Mouse (Mus musculus): ENCODE data around the gene Irs3. TPM values are rescaled to one million over a fixed set of nuclear protein-coding genes. Genes with fewer than 3 reads are reported as not detected.
A peak's percentile ranks its signal among the peaks of the same experiment; 100 is the strongest.

Irs3 gene
- total RNA-seq, 2 experiments from 2014 or later = 0.30 to 0.53 TPM

GRCm38 (mm10) chr5:137660064-137660688, 14.7 kb upstream of the Irs3 start:
- DNase-seq (ENCODE audit: low spot score in 2 of 2) = no peak

GRCm38 (mm10) chr5:137656977-137657376, 11.5 kb upstream of the Irs3 start:
- peak; percentile 73 to 88 for DNase-seq (ENCODE audit: low spot score in 2 of 2)

GRCm38 (mm10) chr5:137654746-137655145, 9.2 kb upstream of the Irs3 start:
- no peak for DNase-seq (ENCODE audit: low spot score in 2 of 2)

- DNase-seq (ENCODE audit: low spot score in 2 of 2) = no peak
These were observed 7.9 kb upstream of the Irs3 start for GRCm38 (mm10) chr5:137653366-137653765.

- peak in 1 of 2 experiments; percentile 75 for DNase-seq (ENCODE audit: low spot score in 2 of 2)
These were observed 7.0 kb upstream of the Irs3 start for GRCm38 (mm10) chr5:137652474-137652873.

GRCm38 (mm10) chr5:137649669-137650571, 4.4 kb upstream of the Irs3 start:
- DNase-seq (ENCODE audit: low spot score in 2 of 2) = no peak

- no peak for DNase-seq (ENCODE audit: low spot score in 2 of 2)
These were observed 3.7 kb upstream of the Irs3 start for GRCm38 (mm10) chr5:137649251-137649650.

- no peak for DNase-seq (ENCODE audit: low spot score in 2 of 2)
These were observed 2.5 kb upstream of the Irs3 start for GRCm38 (mm10) chr5:137647827-137648601.

- no peak for DNase-seq (ENCODE audit: low spot score in 2 of 2)
These were observed 343 bp downstream of the Irs3 start for GRCm38 (mm10) chr5:137645091-137645651.

- DNase-seq (ENCODE audit: low spot score in 2 of 2) = no peak
These were observed 1.0 kb downstream of the Irs3 start for GRCm38 (mm10) chr5:137644484-137644883.

GRCm38 (mm10) chr5:137642886-137643285, 2.6 kb downstream of the Irs3 start:
- DNase-seq (ENCODE audit: low spot score in 2 of 2) = no peak

- no peak for DNase-seq (ENCODE audit: low spot score in 2 of 2)
These were observed 4.5 kb downstream of the Irs3 start, which contains the start of gene Sap25 for GRCm38 (mm10) chr5:137641054-137641453. Sap25 (plus strand) TSS chr5:137641334.

GRCm38 (mm10) chr5:137639472-137639871, 6.0 kb downstream of the Irs3 start:
- DNase-seq (ENCODE audit: low spot score in 2 of 2) = no peak

- no peak for DNase-seq (ENCODE audit: low spot score in 2 of 2)
These were observed 12.0 kb downstream of the Irs3 start for GRCm38 (mm10) chr5:137633397-137634084.

- no peak for DNase-seq (ENCODE audit: low spot score in 2 of 2)
These were observed 13.9 kb downstream of the Irs3 start for GRCm38 (mm10) chr5:137631591-137631990.

- peak; percentile 41 to 66 for DNase-seq (ENCODE audit: low spot score in 2 of 2)
These were observed 14.3 kb downstream of the Irs3 start for GRCm38 (mm10) chr5:137631171-137631570.

GRCm38 (mm10) chr5:137630602-137631001, 14.9 kb downstream of the Irs3 start:
- DNase-seq (ENCODE audit: low spot score in 2 of 2) = no peak

GRCm38 (mm10) chr5:137629906-137630545, 15.5 kb downstream of the Irs3 start:
- no peak for DNase-seq (ENCODE audit: low spot score in 2 of 2)

GRCm38 (mm10) chr5:137629306-137629721, 16.2 kb downstream of the Irs3 start:
- no peak for DNase-seq (ENCODE audit: low spot score in 2 of 2)
